Mouse (Mus musculus) Patski (cell line): ENCODE data around the gene Gna11. TPM values are rescaled to one million over a fixed set of nuclear protein-coding genes. Genes with fewer than 3 reads are reported as not detected.

Experiments used
- ATAC-seq: fragments of 100-300 bp; one replicate; pipeline ENCODE4 v1.8.0; 2021
- CTCF ChIA-PET: fragments of 350-600 bp; sonication (Branson Sonifier 250); formaldehyde crosslinking; loops from one replicate; lab custom pipeline; 2022; ENCODE audit warnings: inconsistent platforms; lab: Charles Lee
- POLR2A ChIA-PET: fragments of 350-600 bp; sonication (Branson Sonifier 250); formaldehyde crosslinking; loops from one replicate; lab custom pipeline; 2022; ENCODE audit warnings: antibody characterized with exemption, inconsistent platforms; lab: Charles Lee
- DNase-seq: peaks from one replicate; pipeline ENCODE4 v3.0.0-alpha.2; 2011; ENCODE audit warnings: low read depth, low spot score
- H3K27me3 ChIP-seq: fragments of 371-371 bp; one replicate; pipeline ENCODE4 v1.5.1; 2021
- CTCF ChIP-seq: fragments of 100-300 bp; IDR thresholded peaks from one replicate; pipeline ENCODE4 v1.5.1; 2021
- in situ Hi-C: fragments of 300-500 bp; cut with MboI; formaldehyde crosslinking; loops from 3 replicates; pipeline ENCODE4 v1.11.1; 2018; ENCODE audit warnings: low pct_unique_long_range_greater_than_20kb, mixed read lengths
- polyA plus RNA-seq: library from polyadenylated mRNA; unstranded; gene quantifications from one replicate; pipeline ENCODE4 v1.2.3, GENCODE M21; 2021

Gna11 gene
- polyA plus RNA-seq, 1 experiment from 2014 or later = 76.2 TPM

DNA sequence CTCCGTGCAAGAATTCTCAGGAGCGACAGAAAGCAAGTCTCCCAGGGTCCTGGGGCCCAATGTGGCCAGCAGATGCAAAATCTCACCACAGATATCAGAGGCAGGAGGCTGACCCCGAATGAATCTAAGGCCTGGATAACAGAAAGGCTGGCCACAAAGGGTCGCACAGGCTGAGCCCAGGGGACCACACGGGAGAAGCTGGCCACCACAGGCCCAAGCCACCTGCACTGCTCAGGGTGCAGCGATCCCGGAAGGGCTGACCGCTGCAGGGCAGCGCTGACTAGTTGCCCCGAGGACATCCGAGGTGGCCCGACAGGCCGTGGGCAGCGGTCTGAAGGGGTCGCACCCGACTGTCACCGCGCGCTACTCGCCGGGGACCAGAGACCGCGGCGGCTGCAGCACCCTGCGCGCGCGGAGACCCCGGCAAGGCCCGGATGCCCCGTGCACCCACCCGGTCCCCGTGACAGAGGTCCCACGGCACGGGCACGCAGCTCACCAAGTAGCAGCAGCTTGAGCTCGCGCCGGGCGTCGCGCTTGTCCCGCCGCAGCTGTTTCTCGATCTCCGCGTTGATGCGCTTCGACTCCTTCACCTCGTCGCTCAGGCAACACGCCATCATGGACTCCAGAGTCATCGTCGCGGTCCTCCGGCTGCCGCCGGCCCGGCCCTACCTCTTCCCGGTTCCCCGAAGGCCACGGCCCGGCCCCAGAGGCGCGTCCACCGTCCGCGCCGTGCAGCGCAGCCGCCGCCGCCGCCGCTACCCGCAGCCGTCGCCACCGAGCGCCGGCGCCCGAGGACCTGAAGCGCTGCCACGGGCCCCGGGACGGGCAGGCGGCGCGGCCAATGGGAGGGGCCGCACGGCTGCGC, 462 bp downstream of the Gna11 start:
- peak; percentile 4 for ATAC-seq
- POLR2A ChIA-PET = interaction anchor here (0.6 to 1.3 kb wide), 6 partner anchors 26 to 524 kb away, joined by 3 to 6 read pairs (median 4); partner anchors contain the start of gene Ncln
- DNase-seq = no peak
- no peaks in the 10 kb centered on the region for H3K27me3 ChIP-seq
- CTCF ChIA-PET = interaction anchor here (1.2 to 1.3 kb wide), 2 partner anchors 18 to 93 kb away, joined by 3 to 6 read pairs; no protein-coding TSS in a partner anchor
- in situ Hi-C loops = no loop called here
- no peak for TF ChIP-seq CTCF

- in situ Hi-C loops = no loop called here
- DNase-seq (no peak), ATAC-seq (no peak)
- TF ChIP-seq CTCF = no peak
- ChIA-PET POLR2A (interaction anchor here (0.7 to 1.3 kb wide), 2 partner anchors 27 to 31 kb away, joined by 3 read pairs; no protein-coding TSS in a partner anchor), CTCF (interaction anchor here (1.2 to 1.3 kb wide), 2 partner anchors 17 to 92 kb away, joined by 3 to 6 read pairs; no protein-coding TSS in a partner anchor)
- no peaks in the 10 kb centered on the region for H3K27me3 ChIP-seq
Measured at GRCm38 (mm10) chr10:81543633-81544032, 1.4 kb downstream of the Gna11 start.

GRCm38 (mm10) chr10:81542727-81543460, 2.1 kb downstream of the Gna11 start:
- no peak for TF ChIP-seq CTCF
- in situ Hi-C loops = no loop called here
- CTCF ChIA-PET = interaction anchor here (1.2 to 1.3 kb wide), 2 partner anchors 16 to 91 kb away, joined by 3 to 6 read pairs; no protein-coding TSS in a partner anchor
- POLR2A ChIA-PET = interaction anchor here (1.3 kb wide), 1 partner anchor 28 kb away, joined by 3 read pairs; no protein-coding TSS in a partner anchor
- no peak for DNase-seq
- no peak for ATAC-seq
- H3K27me3 ChIP-seq = no peaks in the 10 kb centered on the region

GRCm38 (mm10) chr10:81541803-81542202, 3.2 kb downstream of the Gna11 start:
- TF ChIP-seq CTCF = no peak
- in situ Hi-C loops = no loop called here
- ChIA-PET CTCF (interaction anchor here (1.5 kb wide), 1 partner anchor 10 kb away, joined by 5 read pairs; no protein-coding TSS in a partner anchor), POLR2A (no interaction called here)
- no peak for ATAC-seq
- DNase-seq = no peak
- no peaks in the 10 kb centered on the region for H3K27me3 ChIP-seq

DNA sequence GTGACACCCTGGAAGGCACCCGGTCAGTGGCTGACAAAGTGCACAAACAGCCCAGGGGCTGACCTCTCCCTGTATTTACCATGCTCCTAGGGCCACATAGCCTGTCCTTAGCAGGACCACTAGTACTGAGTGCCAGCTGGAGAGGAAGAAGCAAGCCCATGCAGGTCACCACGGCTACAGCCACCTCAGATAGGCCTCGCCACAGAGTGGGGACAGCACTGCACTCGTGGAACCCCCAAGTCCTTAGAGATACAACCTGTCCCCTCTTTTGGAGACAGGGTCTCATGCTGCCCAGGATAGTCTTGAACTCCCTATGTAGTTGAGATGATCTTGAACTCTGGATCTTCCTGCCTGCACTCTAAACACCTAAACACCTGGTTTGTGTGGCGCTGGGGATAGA, 3.6 kb downstream of the Gna11 start:
- no peak for TF ChIP-seq CTCF
- POLR2A ChIA-PET = no interaction called here
- ATAC-seq = no peak
- H3K27me3 ChIP-seq = no peaks in the 10 kb centered on the region
- in situ Hi-C loops = no loop called here
- DNase-seq = no peak
- CTCF ChIA-PET = interaction anchor here (1.5 kb wide), 1 partner anchor 10 kb away, joined by 5 read pairs; no protein-coding TSS in a partner anchor

- in situ Hi-C loops = no loop called here
- POLR2A ChIA-PET = no interaction called here
- CTCF ChIA-PET = interaction anchor here (1.0 to 1.5 kb wide), 2 partner anchors 12 to 35 kb away, joined by 3 to 4 read pairs; no protein-coding TSS in a partner anchor
- no peak for TF ChIP-seq CTCF
- no peak for DNase-seq
- no peak for ATAC-seq
- no peaks in the 10 kb centered on the region for H3K27me3 ChIP-seq
Measured at GRCm38 (mm10) chr10:81538321-81539048, 6.5 kb downstream of the Gna11 start.

- H3K27me3 ChIP-seq = no peaks in the 10 kb centered on the region
- ATAC-seq (no peak), DNase-seq (no peak)
- ChIA-PET CTCF (interaction anchor here (1.5 kb wide), 1 partner anchor 34 kb away, joined by 4 read pairs; no protein-coding TSS in a partner anchor), POLR2A (no interaction called here)
- no peak for TF ChIP-seq CTCF
- in situ Hi-C loops = no loop called here
Measured at GRCm38 (mm10) chr10:81537429-81537828, 7.6 kb downstream of the Gna11 start.

DNA sequence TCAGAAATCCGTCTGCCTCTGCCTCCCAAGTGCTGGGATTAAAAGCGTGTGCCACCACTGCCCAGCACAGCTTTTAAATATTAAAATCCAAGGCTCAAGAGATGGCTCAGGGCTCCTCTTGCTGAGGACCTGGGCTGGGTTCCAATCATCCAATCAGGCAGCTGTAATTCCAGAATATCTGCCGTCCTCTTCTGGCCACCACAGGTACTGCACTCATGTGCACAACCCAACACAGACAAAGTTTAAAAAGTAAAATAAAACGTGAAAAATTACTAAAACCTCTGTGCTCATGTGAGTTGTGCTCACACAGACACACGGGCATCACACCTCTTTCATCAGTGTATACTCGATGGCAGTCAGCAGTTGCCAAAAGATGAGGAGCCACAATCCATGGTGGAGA, 8.3 kb downstream of the Gna11 start:
- in situ Hi-C loops = no loop called here
- ChIA-PET POLR2A (no interaction called here), CTCF (interaction anchor here (1.0 to 1.4 kb wide), 4 partner anchors 10 to 34 kb away, joined by 3 to 5 read pairs (median 4); no protein-coding TSS in a partner anchor)
- no peaks in the 10 kb centered on the region for H3K27me3 ChIP-seq
- DNase-seq = no peak
- no peak for ATAC-seq
- no peak for TF ChIP-seq CTCF

DNA sequence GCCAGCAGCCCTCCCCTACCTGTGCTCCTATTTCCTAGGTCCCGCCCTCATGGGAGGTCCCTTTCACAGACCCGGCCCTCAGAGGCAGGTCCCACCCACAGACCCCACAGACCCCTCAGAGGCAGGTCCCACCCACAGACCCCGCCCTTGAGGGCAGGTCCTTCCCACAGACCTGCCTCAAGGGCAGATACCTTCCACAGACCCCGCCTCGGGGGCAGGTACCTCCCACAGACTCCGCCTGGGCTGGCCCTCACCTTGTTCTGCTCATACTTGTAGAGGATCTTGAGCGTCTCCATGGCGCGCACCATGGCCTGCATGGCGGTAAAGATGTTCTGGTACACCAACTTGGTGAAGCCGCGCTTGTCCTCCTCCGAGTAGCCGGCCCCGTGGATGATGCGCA, 10.2 kb downstream of the Gna11 start:
- ChIA-PET POLR2A (no interaction called here), CTCF (interaction anchor here (1.0 kb wide), 1 partner anchor 16 kb away, joined by 3 read pairs; no protein-coding TSS in a partner anchor)
- ATAC-seq (no peak), DNase-seq (no peak)
- TF ChIP-seq CTCF = no peak
- H3K27me3 ChIP-seq = no peaks in the 10 kb centered on the region
- in situ Hi-C loops = no loop called here
